Mouse (Mus musculus): ENCODE measurements around the gene Gpr143. TPM values are rescaled to one million over a fixed set of nuclear protein-coding genes. Genes with fewer than 3 reads are reported as not detected.

Gpr143 gene
- total RNA-seq (2023): not detected

DNA sequence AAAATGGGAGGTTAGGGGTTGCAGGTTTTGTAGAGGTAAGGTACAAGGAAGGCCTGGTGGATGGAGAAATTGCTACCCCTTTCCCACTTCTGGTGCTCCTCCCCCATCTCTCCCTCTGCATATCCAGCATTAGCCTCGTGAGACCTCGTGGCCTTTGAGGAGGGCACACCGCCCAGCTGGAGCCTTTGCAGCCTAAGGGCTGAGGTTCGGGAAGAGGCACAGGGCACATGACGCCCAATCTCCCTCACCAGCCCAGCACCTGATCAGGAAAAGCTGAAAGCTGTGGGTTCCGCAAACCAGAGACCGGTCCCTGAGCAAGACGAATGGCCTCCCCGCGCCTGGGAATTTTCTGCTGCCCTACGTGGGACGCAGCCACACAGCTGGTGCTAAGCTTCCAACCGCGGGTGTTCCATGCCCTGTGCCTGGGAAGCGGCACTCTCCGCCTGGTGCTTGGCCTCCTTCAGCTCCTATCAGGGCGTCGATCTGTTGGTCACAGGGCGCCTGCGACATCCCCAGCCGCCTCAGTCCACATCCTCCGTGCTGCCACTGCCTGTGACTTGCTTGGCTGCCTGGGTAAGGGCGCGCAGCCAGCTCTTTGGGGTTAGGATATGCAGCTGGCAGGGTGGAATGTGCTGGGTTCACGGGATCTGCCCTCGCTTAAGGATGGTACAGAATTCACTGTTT is at the start of gene Gpr143:
Gene Gpr143, plus strand, starts transcription at position 202 of the 684 bp plus-strand sequence.

DNA sequence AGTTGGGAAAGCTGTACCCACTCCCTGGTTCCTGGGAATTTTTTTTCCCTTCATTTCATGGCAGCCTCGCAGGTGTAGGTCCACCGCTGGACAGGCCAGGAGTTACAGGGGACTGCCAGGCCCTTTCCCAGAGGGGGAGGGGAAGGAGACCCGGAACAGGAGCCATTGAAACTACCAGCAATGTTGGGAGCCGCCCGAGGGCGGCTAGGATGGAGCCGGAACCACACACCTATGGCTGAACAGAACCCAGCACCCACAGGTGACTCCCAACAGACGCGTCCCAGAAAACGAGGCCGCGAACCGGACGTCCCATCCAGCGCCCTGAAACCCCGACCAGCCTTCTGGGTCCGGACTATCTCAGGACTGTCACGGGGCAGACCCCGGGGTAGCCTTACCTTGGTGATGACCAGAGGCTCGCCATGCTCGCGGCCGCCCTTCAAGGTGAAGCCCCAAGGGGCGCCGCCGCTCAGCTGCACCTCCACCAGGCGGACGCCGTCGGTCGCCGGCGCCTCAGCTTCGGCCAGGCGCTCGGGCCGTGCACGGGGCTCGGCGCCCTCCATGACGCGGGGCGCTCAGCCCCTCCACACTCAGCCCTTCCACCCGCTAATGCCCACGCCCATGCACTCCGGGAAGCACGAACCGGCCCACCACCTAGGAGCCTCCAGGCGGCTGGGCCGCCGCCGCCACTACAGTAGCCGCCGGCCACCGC is 12.7 kb upstream of the Gpr143 start, which contains the start of gene Shroom2:
Gene Shroom2, minus strand, starts transcription at position 575 of the 709 bp plus-strand sequence.

Other genes with a start within 250 kb of the Gpr143 start
- not detected for gene Cldn34a, start 218.6 kb upstream of the Gpr143 start, total RNA-seq (2023)
- gene Shroom2, start 12.5 kb upstream of the Gpr143 start, total RNA-seq (2023): 0.15 TPM
- gene Usp51, start 224.5 kb downstream of the Gpr143 start, total RNA-seq (2023): not detected

Data from CD4-positive naive resting alpha-beta T cell, adult 57 days (primary cell).